Mouse (Mus musculus) limb, embryonic 12.5 days (tissue): ENCODE results near the gene Bpnt1. TPM values are rescaled to one million over a fixed set of nuclear protein-coding genes. Genes with fewer than 3 reads are reported as not detected.

Source experiments
- ATAC-seq: fragments of 200-750 bp; cut with Nextera tagmentation; 2 replicates; pipeline ENCODE4 v1.8.0; 2017; ENCODE audit warnings: low read depth, moderate TSS enrichment; ENCODE audit not compliant: insufficient number of reproducible peaks, insufficient read depth, low FRiP score, low TSS enrichment
- H3K27ac ChIP-seq: fragments of 300-500 bp; sonication (generic); 2 replicates; pipeline ENCODE4 v1.5.1; 2016; ENCODE audit warnings: mild to moderate bottlenecking, moderate library complexity
- H3K27me3 ChIP-seq: fragments of 300-500 bp; sonication (generic); 2 replicates; pipeline ENCODE4 v1.6.1; 2016; ENCODE audit warnings: mild to moderate bottlenecking, moderate library complexity
- H3K36me3 ChIP-seq: fragments of 300-500 bp; sonication (generic); 2 replicates; pipeline ENCODE4 v1.6.1; 2016; ENCODE audit warnings: mild to moderate bottlenecking, moderate library complexity
- H3K4me1 ChIP-seq: fragments of 300-500 bp; sonication (generic); replicated peaks from 2 replicates; pipeline ENCODE4 v1.6.1; 2016
- H3K4me2 ChIP-seq: fragments of 300-500 bp; sonication (generic); 2 replicates; pipeline ENCODE4 v1.6.1; 2016; ENCODE audit warnings: mild to moderate bottlenecking, moderate library complexity
- H3K4me3 ChIP-seq: fragments of 300-500 bp; sonication (generic); replicated peaks from 2 replicates; pipeline ENCODE4 v1.5.1; 2016; ENCODE audit warnings: mild to moderate bottlenecking
- H3K9ac ChIP-seq: fragments of 300-500 bp; sonication (generic); replicated peaks from 2 replicates; pipeline ENCODE4 v1.6.1; 2016; ENCODE audit warnings: mild to moderate bottlenecking, moderate library complexity
- H3K9me3 ChIP-seq: fragments of 300-500 bp; sonication (generic); 2 replicates; pipeline ENCODE4 v1.6.1; 2016; ENCODE audit warnings: mild to moderate bottlenecking, moderate library complexity
- WGBS: fragments of 180-500 bp; shearing (Covaris S2); methylation state at CpG from one replicate; pipeline ENCODE4 v1.1.7; 2016; 5-methylcytosine and 5-hydroxymethylcytosine counted together
- polyA plus RNA-seq: library from polyadenylated mRNA; unstranded; fragments of >200 nt; fragmentation: Nextera tagmentation; extraction: Ambion mirVana; gene quantifications from 2 replicates; pipeline ENCODE4 v1.2.1, GENCODE M21; 2016

The Bpnt1 gene
- polyA plus RNA-seq, 1 experiment from 2014 or later: 23.7 TPM

- ATAC-seq: no peak
- H3K4me3 ChIP-seq: no peak overlapping the region
- no peak overlapping the region for H3K27ac ChIP-seq
- no peaks in the 10 kb centered on the region for H3K9me3 ChIP-seq
- peaks cover 3% of the 10 kb centered on the region; the same call in 1 of the 2 replicates for H3K36me3 ChIP-seq
- no peak overlapping the region for H3K9ac ChIP-seq
- WGBS: 91% methylated on average over 5 of the region's 5 CpGs
- no peak overlapping the region for H3K4me2 ChIP-seq
- H3K4me1 ChIP-seq: peaks cover 13% of the 10 kb centered on the region
- H3K27me3 ChIP-seq: no peaks in the 10 kb centered on the region
These were observed 1.7 kb downstream of the Bpnt1 start for GRCm38 (mm10) chr1:185333651-185334050.

GRCm38 (mm10) chr1:185334136-185334535 is 2.2 kb downstream of the Bpnt1 start:
- Histone ChIP-seq H3K27me3 (no peaks in the 10 kb centered on the region), H3K4me2 (no peak overlapping the region), H3K4me3 (no peak overlapping the region), H3K9ac (no peak overlapping the region), H3K36me3 (peaks cover 7% of the 10 kb centered on the region; the same call in 1 of the 2 replicates), H3K9me3 (no peaks in the 10 kb centered on the region), H3K27ac (no peak overlapping the region), H3K4me1 (peaks cover 13% of the 10 kb centered on the region)
- ATAC-seq: no peak
- WGBS: 89% methylated on average over 4 of the region's 4 CpGs

DNA sequence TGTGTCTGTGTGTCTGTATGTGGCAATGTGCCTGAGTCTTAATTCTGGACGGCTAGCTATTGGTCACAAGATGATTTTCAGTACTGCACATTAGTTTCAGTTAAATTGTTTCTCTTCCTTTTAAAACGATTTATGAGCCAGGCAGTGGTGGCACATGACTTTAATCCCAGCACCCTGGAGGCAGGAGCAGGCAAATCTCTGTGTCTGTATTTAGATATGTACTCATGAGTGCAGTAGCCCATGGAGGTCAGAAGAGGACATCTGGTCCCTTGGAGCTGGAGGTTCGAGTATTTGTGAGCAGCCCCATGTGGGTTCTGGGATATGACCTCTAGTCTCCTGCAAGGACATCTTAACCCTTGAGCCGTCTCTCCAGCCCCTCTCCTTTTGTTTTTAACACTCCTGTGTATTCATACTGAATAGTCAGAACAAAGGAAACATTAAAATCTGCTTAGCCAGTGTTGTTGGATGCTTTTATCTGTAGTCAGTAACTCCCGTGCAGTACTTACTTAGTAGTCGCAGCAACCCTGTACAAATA is 3.3 kb downstream of the Bpnt1 start:
- Histone ChIP-seq H3K4me2 (no peak overlapping the region), H3K4me3 (no peak overlapping the region), H3K27me3 (no peaks in the 10 kb centered on the region), H3K9me3 (no peaks in the 10 kb centered on the region), H3K36me3 (peaks cover 16% of the 10 kb centered on the region), H3K9ac (no peak overlapping the region), H3K27ac (no peak overlapping the region), H3K4me1 (peaks cover 9% of the 10 kb centered on the region)
- 87% methylated on average over 6 of the region's 6 CpGs for WGBS
- ATAC-seq: no peak

GRCm38 (mm10) chr1:185336535-185336934 is 4.6 kb downstream of the Bpnt1 start:
- Histone ChIP-seq H3K9me3 (no peaks in the 10 kb centered on the region), H3K4me1 (peaks cover 9% of the 10 kb centered on the region), H3K4me2 (no peak overlapping the region), H3K9ac (no peak overlapping the region), H3K27me3 (no peaks in the 10 kb centered on the region), H3K4me3 (no peak overlapping the region), H3K36me3 (peaks cover 29% of the 10 kb centered on the region), H3K27ac (no peak overlapping the region)
- WGBS: 87% methylated on average over 3 of the region's 3 CpGs
- ATAC-seq: no peak

- Histone ChIP-seq H3K9ac (no peak overlapping the region), H3K36me3 (peaks cover 87% of the 10 kb centered on the region)
- WGBS: 95% methylated on average over 4 of the region's 4 CpGs
These were observed 10.5 kb downstream of the Bpnt1 start for GRCm38 (mm10) chr1:185342441-185342840.

DNA sequence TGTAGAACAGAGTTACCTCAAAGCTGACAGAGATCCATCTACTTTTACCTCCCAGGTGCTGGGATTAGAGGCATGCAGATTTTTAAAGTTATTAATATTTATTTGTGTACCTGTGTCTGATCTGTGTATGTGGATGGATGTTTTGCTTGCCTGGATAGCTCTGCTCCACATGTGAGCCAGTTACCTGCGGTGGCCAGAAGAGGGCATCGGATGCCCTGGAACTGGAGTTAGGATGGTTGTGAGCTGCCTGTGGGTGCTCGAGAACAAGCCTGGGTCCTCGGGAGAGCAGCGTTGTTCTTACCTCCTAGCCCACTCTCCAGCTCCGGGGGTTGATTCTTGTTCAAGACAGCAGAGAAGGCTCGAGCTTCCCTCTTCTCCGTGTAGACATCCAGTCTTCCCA is 11.5 kb downstream of the Bpnt1 start:
- ATAC-seq: no peak
- Histone ChIP-seq H3K27ac (no peak overlapping the region), H3K36me3 (peaks cover 96% of the 10 kb centered on the region), H3K4me2 (no peak overlapping the region), H3K4me1 (no peaks in the 10 kb centered on the region), H3K27me3 (no peaks in the 10 kb centered on the region), H3K9ac (no peak overlapping the region), H3K4me3 (no peak overlapping the region), H3K9me3 (no peaks in the 10 kb centered on the region)
- 84% methylated on average over 8 of the region's 8 CpGs for WGBS

More at GRCm38 (mm10) chr1:185342441-185342840, 10.5 kb downstream of the Bpnt1 start:
- no peak overlapping the region for H3K27ac ChIP-seq
- no peaks in the 10 kb centered on the region for H3K4me1 ChIP-seq
- H3K9me3 ChIP-seq: no peaks in the 10 kb centered on the region
- no peaks in the 10 kb centered on the region for H3K27me3 ChIP-seq
- no peak for ATAC-seq
- H3K4me3 ChIP-seq: no peak overlapping the region
- no peak overlapping the region for H3K4me2 ChIP-seq

DNA sequence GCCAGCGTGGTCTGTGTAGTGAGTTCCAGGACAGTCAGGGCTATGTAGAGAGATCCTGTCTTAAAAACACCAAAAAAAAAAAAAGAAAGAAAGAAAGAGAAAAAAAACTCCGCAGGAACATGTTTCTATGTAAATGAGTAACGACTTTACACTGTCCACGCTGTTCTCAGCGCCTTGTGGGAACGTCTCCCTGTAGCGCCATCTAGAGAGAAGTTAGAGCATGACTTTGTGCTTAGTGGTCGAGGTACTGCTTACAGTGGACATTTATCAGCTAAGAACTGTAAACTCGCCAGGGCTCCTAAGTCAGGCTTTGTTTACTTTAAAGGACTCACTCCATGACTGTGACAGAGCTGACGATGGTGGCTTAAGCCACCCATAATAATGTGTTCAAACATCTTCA is 14.2 kb downstream of the Bpnt1 start:
- Histone ChIP-seq H3K4me2 (no peak overlapping the region), H3K27ac (no peak overlapping the region)
- 79% methylated on average over 10 of the region's 10 CpGs for WGBS

DNA sequence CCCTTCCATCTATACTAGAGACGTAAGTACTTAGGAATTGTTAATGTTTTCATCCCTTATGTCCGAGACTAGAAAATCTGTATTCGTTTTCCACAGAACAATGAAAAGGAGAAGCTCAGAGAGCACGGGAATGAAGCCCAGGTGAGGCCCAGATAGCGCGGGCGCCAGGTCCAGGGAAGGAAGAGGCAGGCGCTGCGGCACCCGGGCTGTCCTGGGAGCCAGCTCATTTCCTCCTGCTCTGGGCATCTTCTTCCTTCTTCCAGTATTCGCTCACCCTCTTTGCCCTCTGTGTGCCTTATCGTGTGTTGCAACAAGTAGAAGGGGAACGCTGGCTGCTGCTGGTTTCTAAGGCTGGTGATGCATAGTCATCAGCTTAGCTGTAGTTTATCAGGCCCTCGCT is 17.8 kb downstream of the Bpnt1 start:
- WGBS: 93% methylated on average over 14 of the region's 14 CpGs
- Histone ChIP-seq H3K4me3 (no peak overlapping the region), H3K9me3 (no peaks in the 10 kb centered on the region), H3K27me3 (no peaks in the 10 kb centered on the region), H3K4me1 (no peaks in the 10 kb centered on the region), H3K36me3 (peaks cover 94% of the 10 kb centered on the region), H3K27ac (no peak overlapping the region), H3K9ac (no peak overlapping the region), H3K4me2 (no peak overlapping the region)
- no peak for ATAC-seq

More for the DNA sequence above, 14.2 kb downstream of the Bpnt1 start:
- H3K9me3 ChIP-seq: no peaks in the 10 kb centered on the region
- no peaks in the 10 kb centered on the region for H3K4me1 ChIP-seq
- no peak overlapping the region for H3K4me3 ChIP-seq
- ATAC-seq: no peak
- no peak overlapping the region for H3K9ac ChIP-seq
- H3K36me3 ChIP-seq: peaks cover 97% of the 10 kb centered on the region
- no peaks in the 10 kb centered on the region for H3K27me3 ChIP-seq

GRCm38 (mm10) chr1:185350611-185351010 is 18.7 kb downstream of the Bpnt1 start:
- Histone ChIP-seq H3K9me3 (no peaks in the 10 kb centered on the region), H3K27ac (no peak overlapping the region), H3K27me3 (no peaks in the 10 kb centered on the region), H3K4me1 (no peaks in the 10 kb centered on the region), H3K36me3 (peaks cover 94% of the 10 kb centered on the region), H3K9ac (no peak overlapping the region), H3K4me2 (no peak overlapping the region), H3K4me3 (no peak overlapping the region)
- no peak for ATAC-seq
- 91% methylated on average over 4 of the region's 4 CpGs for WGBS

- no peaks in the 10 kb centered on the region for H3K9me3 ChIP-seq
- peaks cover 91% of the 10 kb centered on the region for H3K36me3 ChIP-seq
- ATAC-seq: no peak
- 92% methylated on average over 12 of the region's 12 CpGs for WGBS
- no peaks in the 10 kb centered on the region for H3K4me1 ChIP-seq
- H3K4me3 ChIP-seq: no peak overlapping the region
- H3K27ac ChIP-seq: no peak overlapping the region
- H3K9ac ChIP-seq: no peak overlapping the region
- H3K4me2 ChIP-seq: no peak overlapping the region
- no peaks in the 10 kb centered on the region for H3K27me3 ChIP-seq
These were observed 20.2 kb downstream of the Bpnt1 start for GRCm38 (mm10) chr1:185352151-185352550.

GRCm38 (mm10) chr1:185353351-185353750 is 21.4 kb downstream of the Bpnt1 start:
- Histone ChIP-seq H3K36me3 (peaks cover 88% of the 10 kb centered on the region), H3K9me3 (no peaks in the 10 kb centered on the region), H3K4me2 (no peak overlapping the region), H3K27me3 (no peaks in the 10 kb centered on the region), H3K4me1 (no peaks in the 10 kb centered on the region), H3K27ac (no peak overlapping the region), H3K9ac (no peak overlapping the region), H3K4me3 (no peak overlapping the region)
- 95% methylated on average over 8 of the region's 8 CpGs for WGBS
- ATAC-seq: no peak

- ATAC-seq: no peak
- Histone ChIP-seq H3K4me1 (no peaks in the 10 kb centered on the region), H3K27ac (no peak overlapping the region), H3K9me3 (no peaks in the 10 kb centered on the region), H3K9ac (no peak overlapping the region), H3K4me2 (no peak overlapping the region), H3K27me3 (no peaks in the 10 kb centered on the region), H3K4me3 (no peak overlapping the region), H3K36me3 (peaks cover 84% of the 10 kb centered on the region)
- 86% methylated on average over 4 of the region's 4 CpGs for WGBS
These were observed 22.8 kb downstream of the Bpnt1 start for GRCm38 (mm10) chr1:185354731-185355130.
